Mouse (Mus musculus) intestine, postnatal 0 days (tissue): ENCODE measurements at regions not wholly inside any gene's neighbourhood (a gene's known extent, or its start where the extent isn't known, plus 50 kb on each side); places are given as distances from the start of the nearest gene placed in this dataset.

Source experiments
- ATAC-seq: fragments of 200-750 bp; cut with Nextera tagmentation; 2 replicates; pipeline ENCODE4 v1.8.0; 2017; ENCODE audit warnings: mild to moderate bottlenecking, moderate TSS enrichment, moderate library complexity
- H3K27ac ChIP-seq: fragments of 300-500 bp; sonication (generic); 2 replicates; pipeline ENCODE4 v1.5.1; 2014; ENCODE audit warnings: mild to moderate bottlenecking, low read depth, low read length, moderate library complexity
- H3K27me3 ChIP-seq: fragments of 300-500 bp; sonication (generic); replicated peaks from 2 replicates; pipeline ENCODE4 v1.6.1; 2014; ENCODE audit warnings: low read length, mixed read lengths; ENCODE audit not compliant: control insufficient read depth, insufficient read depth
- H3K36me3 ChIP-seq: fragments of 300-500 bp; sonication (generic); 2 replicates; pipeline ENCODE4 v1.6.1; 2014; ENCODE audit warnings: mild to moderate bottlenecking, moderate library complexity; ENCODE audit not compliant: control insufficient read depth, insufficient read depth
- H3K4me1 ChIP-seq: fragments of 300-500 bp; sonication (generic); replicated peaks from 2 replicates; pipeline ENCODE4 v1.6.1; 2014; ENCODE audit warnings: antibody characterized with exemption, low read length, mixed read lengths; ENCODE audit not compliant: control insufficient read depth, insufficient read depth
- H3K4me2 ChIP-seq: fragments of 300-500 bp; sonication (generic); replicated peaks from 2 replicates; pipeline ENCODE4 v1.6.1; 2014; ENCODE audit warnings: low read depth, mild to moderate bottlenecking, moderate library complexity
- H3K4me3 ChIP-seq: fragments of 300-500 bp; sonication (generic); 2 replicates; pipeline ENCODE4 v1.5.1; 2014; ENCODE audit warnings: low read depth, low read length
- H3K9ac ChIP-seq: fragments of 300-500 bp; sonication (generic); 2 replicates; pipeline ENCODE4 v1.6.1; 2014; ENCODE audit warnings: mild to moderate bottlenecking, low read depth, low read length
- H3K9me3 ChIP-seq: fragments of 300-500 bp; sonication (generic); 2 replicates; pipeline ENCODE4 v1.6.1; 2016; ENCODE audit warnings: mixed run types; ENCODE audit not compliant: control insufficient read depth
- CTCF ChIP-seq: sonication (generic); IDR thresholded peaks from 2 replicates; pipeline ENCODE4 v1.5.1; 2016; ENCODE audit warnings: low read depth, mild to moderate bottlenecking, control low read depth, antibody characterized with exemption, moderate library complexity
- WGBS: fragments of 180-500 bp; shearing (Covaris S2); extraction: QIAGEN DNeasy Blood & Tissue Kit; methylation state at CpG from one replicate; pipeline ENCODE4 v1.1.7; 2014; 5-methylcytosine and 5-hydroxymethylcytosine counted together

DNA sequence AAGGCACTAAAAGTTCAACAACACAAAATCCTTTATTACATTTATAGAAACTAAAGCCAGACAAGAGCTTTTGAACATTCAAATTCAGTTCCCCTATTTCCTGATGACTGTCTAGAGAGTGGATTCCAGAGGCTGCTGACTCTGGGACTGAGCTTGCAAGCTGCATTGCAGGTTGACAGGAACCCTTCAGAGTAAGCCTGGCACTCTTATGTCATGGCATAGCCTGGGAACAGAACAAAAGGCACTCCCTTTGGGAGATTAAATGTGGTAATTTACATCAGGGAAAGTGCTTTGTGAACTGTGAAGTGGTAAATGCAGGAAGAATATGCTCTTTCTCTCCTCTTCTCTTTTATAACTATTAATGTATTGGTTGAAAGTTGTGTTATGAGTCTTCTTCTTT is 847.3 kb downstream of the Bcl11a start:
- H3K4me3 ChIP-seq = no peak overlapping the region
- H3K4me1 ChIP-seq = no peaks in the 10 kb centered on the region
- no peak overlapping the region for H3K27ac ChIP-seq
- no peak overlapping the region for H3K4me2 ChIP-seq
- no peak overlapping the region for H3K9ac ChIP-seq
- no peaks in the 10 kb centered on the region for H3K9me3 ChIP-seq
- no peaks in the 10 kb centered on the region for H3K27me3 ChIP-seq
- H3K36me3 ChIP-seq = no peaks in the 10 kb centered on the region
- no peak for ATAC-seq
- TF ChIP-seq CTCF = no peak

GRCm38 (mm10) chr11:24943646-24944045 is 865.8 kb downstream of the Bcl11a start:
- H3K4me2 ChIP-seq = no peak overlapping the region
- H3K27me3 ChIP-seq = no peaks in the 10 kb centered on the region
- no peaks in the 10 kb centered on the region for H3K4me1 ChIP-seq
- H3K36me3 ChIP-seq = no peaks in the 10 kb centered on the region
- no peak overlapping the region for H3K9ac ChIP-seq
- TF ChIP-seq CTCF = no peak
- no peak overlapping the region for H3K27ac ChIP-seq
- H3K4me3 ChIP-seq = no peak overlapping the region
- ATAC-seq = no peak
- H3K9me3 ChIP-seq = no peaks in the 10 kb centered on the region

GRCm38 (mm10) chr11:24951161-24951560 is 873.3 kb downstream of the Bcl11a start:
- 71% methylated on average over 1 of the region's 1 CpGs for WGBS
- no peaks in the 10 kb centered on the region for H3K9me3 ChIP-seq
- H3K27me3 ChIP-seq = no peaks in the 10 kb centered on the region
- no peak overlapping the region for H3K27ac ChIP-seq
- no peaks in the 10 kb centered on the region for H3K4me1 ChIP-seq
- no peak overlapping the region for H3K9ac ChIP-seq
- no peaks in the 10 kb centered on the region for H3K36me3 ChIP-seq
- H3K4me3 ChIP-seq = no peak overlapping the region
- TF ChIP-seq CTCF = no peak
- H3K4me2 ChIP-seq = no peak overlapping the region
- ATAC-seq = no peak

GRCm38 (mm10) chr11:24972359-24972758 is 894.5 kb downstream of the Bcl11a start:
- Histone ChIP-seq H3K9ac (no peak overlapping the region), H3K9me3 (no peaks in the 10 kb centered on the region), H3K36me3 (no peaks in the 10 kb centered on the region), H3K4me2 (no peak overlapping the region), H3K4me3 (no peak overlapping the region), H3K27ac (no peak overlapping the region), H3K27me3 (no peaks in the 10 kb centered on the region), H3K4me1 (no peaks in the 10 kb centered on the region)
- no peak for ATAC-seq
- TF ChIP-seq CTCF = no peak
- WGBS = 77% methylated on average over 2 of the region's 2 CpGs

GRCm38 (mm10) chr11:24980193-24980665 is 902.4 kb downstream of the Bcl11a start:
- 72% methylated on average over 9 of the region's 9 CpGs for WGBS
- Histone ChIP-seq H3K9ac (no peak overlapping the region), H3K4me3 (no peak overlapping the region), H3K4me1 (no peaks in the 10 kb centered on the region), H3K27me3 (no peaks in the 10 kb centered on the region), H3K4me2 (no peak overlapping the region), H3K27ac (no peak overlapping the region), H3K36me3 (no peaks in the 10 kb centered on the region), H3K9me3 (no peaks in the 10 kb centered on the region)
- TF ChIP-seq CTCF = no peak
- ATAC-seq = no peak

DNA sequence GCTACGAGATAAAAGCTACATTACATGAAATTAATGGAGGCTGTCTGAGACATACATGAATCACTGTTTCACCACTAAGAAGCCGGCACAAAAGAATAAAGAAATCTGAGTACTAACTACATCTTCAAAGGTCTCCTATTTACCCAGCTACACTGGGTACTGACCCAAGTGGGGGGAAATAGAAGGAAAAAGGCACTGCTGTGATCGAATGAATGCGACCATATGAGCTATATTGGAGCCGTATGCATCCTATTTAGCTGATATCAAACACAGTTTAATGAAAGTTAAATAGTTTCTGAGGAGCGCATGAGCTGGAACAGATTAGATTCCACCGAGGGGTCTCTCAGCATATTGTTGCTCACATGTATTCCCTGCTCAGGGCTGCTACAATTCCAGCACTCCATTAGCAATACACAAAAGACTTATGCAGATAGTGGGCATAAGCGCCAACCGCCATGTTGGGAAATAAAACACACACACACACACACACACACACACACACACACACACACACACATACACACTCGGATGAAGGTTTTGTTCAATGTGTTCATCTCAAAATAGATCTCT is 905.3 kb downstream of the Bcl11a start:
- no peaks in the 10 kb centered on the region for H3K9me3 ChIP-seq
- H3K36me3 ChIP-seq = no peaks in the 10 kb centered on the region
- no peak overlapping the region for H3K4me3 ChIP-seq
- TF ChIP-seq CTCF = no peak
- no peak for ATAC-seq
- H3K4me1 ChIP-seq = no peaks in the 10 kb centered on the region
- no peak overlapping the region for H3K27ac ChIP-seq
- no peak overlapping the region for H3K9ac ChIP-seq
- 81% methylated on average over 10 of the region's 10 CpGs for WGBS
- H3K27me3 ChIP-seq = no peaks in the 10 kb centered on the region
- H3K4me2 ChIP-seq = no peak overlapping the region

- H3K36me3 ChIP-seq = no peaks in the 10 kb centered on the region
- no peaks in the 10 kb centered on the region for H3K9me3 ChIP-seq
- no peak overlapping the region for H3K4me3 ChIP-seq
- H3K27me3 ChIP-seq = no peaks in the 10 kb centered on the region
- H3K4me2 ChIP-seq = no peak overlapping the region
- no peak for ATAC-seq
- H3K9ac ChIP-seq = no peak overlapping the region
- H3K27ac ChIP-seq = no peak overlapping the region
- 22% methylated on average over 5 of the region's 5 CpGs for WGBS
- H3K4me1 ChIP-seq = no peaks in the 10 kb centered on the region
- TF ChIP-seq CTCF = no peak
These were observed 927.6 kb downstream of the Bcl11a start for GRCm38 (mm10) chr11:25005491-25005890.
